ENCODE assay signal across 8 mouse cellular contexts in genomic region chr9:119401801-119402214, GRCm38 (mm10). TPM values are rescaled to one million over a fixed set of nuclear protein-coding genes. Genes with fewer than 3 reads are reported as not detected.
DNase-seq lines count a peak whose midpoint lies in the region; ATAC-seq and TF ChIP-seq lines count a peak whose summit lies in the region.

Acvr2b (plus strand) TSS chr9:119402118.

- TF ChIP-seq EP300 in CH12.LX (IDR thresholded peaks at IDR 0.05; ENCODE audit: low read length) = no peak
- TF ChIP-seq EP300 in liver, postnatal 0 days (IDR thresholded peaks at IDR 0.05; ENCODE audit: low read depth) = no peak

- peak within 1 kb of the TSS; percentile 35 to 84 (median 65) for H3K4me3 ChIP-seq in CH12.LX (replicated peaks in 1 of 3; ENCODE audit: low read depth in 2 of 3, low read length in 2 of 3, poor library complexity in 1 of 3)
- peak within 1 kb of the TSS; percentile 78 for H3K4me3 ChIP-seq in forebrain, embryonic 14.5 days (ENCODE audit: low read depth, low read length)
- H3K4me3 ChIP-seq in liver, postnatal 0 days (ENCODE audit: low read depth, low read length) = peak within 1 kb of the TSS; percentile 68
- peak within 1 kb of the TSS; percentile 98 for H3K4me3 ChIP-seq in neural tube, embryonic 14.5 days (ENCODE audit: low read depth, low read length)
- peak within 1 kb of the TSS; percentile 81 for H3K4me3 ChIP-seq in testis, adult 2 months (ENCODE audit: control insufficient read depth, low read depth, low read length)

- TF ChIP-seq POLR2A in CH12.LX (IDR thresholded peaks at IDR 0.05; ENCODE audit: low read depth, low read length) = no peak
- TF ChIP-seq POLR2A in testis, adult 2 months (IDR thresholded peaks at IDR 0.05; ENCODE audit: control insufficient read depth, low read depth, low read length) = no peak

- H3K27me3 ChIP-seq in CH12.LX (replicated peaks) = peaks cover 61% of the 10 kb centered on the region
- H3K27me3 ChIP-seq in forebrain, embryonic 14.5 days (replicated peaks; ENCODE audit: control insufficient read depth, insufficient read depth, low read length) = no peaks in the 10 kb centered on the region
- H3K27me3 ChIP-seq in liver, postnatal 0 days (ENCODE audit: insufficient read depth, low read length) = peaks cover 15% of the 10 kb centered on the region
- no peaks in the 10 kb centered on the region for H3K27me3 ChIP-seq in neural tube, embryonic 14.5 days (ENCODE audit: control insufficient read depth, insufficient read depth, low read length)
- H3K27me3 ChIP-seq in testis, adult 2 months (ENCODE audit: control insufficient read depth, insufficient read depth, low read length) = no peaks in the 10 kb centered on the region

- no peaks in the 10 kb centered on the region for H3K79me2 ChIP-seq in CH12.LX (replicated peaks; ENCODE audit: control insufficient read depth, extremely low read depth, insufficient read depth, poor library complexity, severe bottlenecking)

- H3K4me2 ChIP-seq in CH12.LX (ENCODE audit: insufficient read depth, low read depth, poor library complexity, severe bottlenecking) = peak within 1 kb of the TSS; percentile 86
- H3K4me2 ChIP-seq in forebrain, embryonic 14.5 days (ENCODE audit: low read length) = peak within 1 kb of the TSS; percentile 77
- H3K4me2 ChIP-seq in liver, postnatal 0 days (ENCODE audit: low read depth, low read length) = peak within 1 kb of the TSS; percentile 93
- peak within 1 kb of the TSS; percentile 78 for H3K4me2 ChIP-seq in neural tube, embryonic 14.5 days (ENCODE audit: low read depth, low read length)

- ATAC-seq in forebrain, embryonic 14.5 days = peak; percentile 95
- ATAC-seq in liver, postnatal 0 days = peak; percentile 91
- ATAC-seq in neural tube, embryonic 14.5 days (ENCODE audit: low read depth) = peak; percentile 95

- WGBS in forebrain, embryonic 14.5 days = 0% methylated on average over 18 of the region's 32 CpGs
- under 1% methylated on average over 19 of the region's 32 CpGs for WGBS in liver, postnatal 0 days (ENCODE audit: insufficient replicate concordance)
- under 1% methylated on average over 26 of the region's 32 CpGs for WGBS in neural tube, embryonic 14.5 days

- H3K4me1 ChIP-seq in CH12.LX (ENCODE audit: control insufficient read depth in 1 of 2, insufficient read depth in 2 of 2) = peaks cover 0 to 29% of the 10 kb centered on the region in 2 experiments; a peak in 2 of 4 replicates
- H3K4me1 ChIP-seq in forebrain, embryonic 14.5 days (ENCODE audit: control insufficient read depth, insufficient read depth, low read length) = peaks cover 18% of the 10 kb centered on the region
- H3K4me1 ChIP-seq in liver, postnatal 0 days (ENCODE audit: insufficient read depth) = peaks cover 23% of the 10 kb centered on the region
- peaks cover 15% of the 10 kb centered on the region for H3K4me1 ChIP-seq in neural tube, embryonic 14.5 days (ENCODE audit: control insufficient read depth, insufficient read depth, low read length)
- H3K4me1 ChIP-seq in testis, adult 2 months (ENCODE audit: control insufficient read depth, insufficient read depth, low read length) = peaks cover 13% of the 10 kb centered on the region

- DNase-seq in CH12.LX (ENCODE audit: extremely low read depth) = peak; percentile 86
- DNase-seq in c-Kit-positive CD71-positive TER-119-negative erythroid progenitor cells, embryonic 14.5 days (ENCODE audit: low read depth) = peak; percentile 74
- peak; percentile 98 for DNase-seq in forebrain, embryonic 14.5 days (ENCODE audit: low spot score)
- DNase-seq in heart, postnatal 14 days = peak; percentile 96 to 97
- DNase-seq in layer of hippocampus, adult 11-12 months (ENCODE audit: low spot score) = peak; percentile 95
- peak; percentile 93 for DNase-seq in liver, postnatal 0 days

- H3K9ac ChIP-seq in CH12.LX (ENCODE audit: insufficient read depth, low read depth) = peak within 1 kb of the TSS; percentile 73
- H3K9ac ChIP-seq in forebrain, embryonic 14.5 days (ENCODE audit: low read length) = peak within 1 kb of the TSS; percentile 100
- H3K9ac ChIP-seq in liver, postnatal 0 days (replicated peaks) = peak within 1 kb of the TSS; percentile 87
- peak within 1 kb of the TSS; percentile 100 for H3K9ac ChIP-seq in neural tube, embryonic 14.5 days (replicated peaks; ENCODE audit: low read depth, low read length)

- peak in 1 of 2 experiments; percentile 9; a peak in 2 of 4 replicates for TF ChIP-seq CTCF in CH12.LX (conservative IDR thresholded peaks at IDR 0.05 in 1 of 2, IDR thresholded peaks at IDR 0.05 in 1 of 2; ENCODE audit: low read depth in 2 of 2, low read length in 2 of 2)
- peak; percentile 45 for TF ChIP-seq CTCF in liver, postnatal 0 days (IDR thresholded peaks at IDR 0.05; ENCODE audit: low read depth)
- TF ChIP-seq CTCF in testis, adult 2 months (IDR thresholded peaks at IDR 0.05; ENCODE audit: control insufficient read depth, insufficient read depth, insufficient replicate concordance, low read depth, low read length) = no peak; the same call in 1 of the 2 replicates

- in situ Hi-C loops in CH12.LX (cut with MboI; ENCODE audit: low pct_ligation_motif_present, low pct_unique_long_range_greater_than_20kb, low sequenced_read_pairs) = no loop called here

- H3K9me3 ChIP-seq in CH12.LX (replicated peaks; ENCODE audit: low read length) = peaks cover 3% of the 10 kb centered on the region
- H3K9me3 ChIP-seq in forebrain, embryonic 14.5 days (replicated peaks; ENCODE audit: control insufficient read depth, low read length) = no peaks in the 10 kb centered on the region
- no peaks in the 10 kb centered on the region for H3K9me3 ChIP-seq in liver, postnatal 0 days (ENCODE audit: low read length)
- no peaks in the 10 kb centered on the region for H3K9me3 ChIP-seq in neural tube, embryonic 14.5 days (ENCODE audit: control insufficient read depth, low read length)

- TF ChIP-seq RAD21 in CH12.LX (IDR thresholded peaks at IDR 0.05; ENCODE audit: low read depth, low read length) = no peak; the same call in 1 of the 2 replicates

- H3K27ac ChIP-seq in CH12.LX (ENCODE audit: insufficient read depth, low read depth) = no peak within 1 kb of the TSS
- H3K27ac ChIP-seq in forebrain, embryonic 14.5 days (ENCODE audit: low read depth, low read length) = peak within 1 kb of the TSS; percentile 99
- H3K27ac ChIP-seq in liver, postnatal 0 days (ENCODE audit: low read depth) = peak within 1 kb of the TSS; percentile 96
- peak within 1 kb of the TSS; percentile 99 for H3K27ac ChIP-seq in neural tube, embryonic 14.5 days (ENCODE audit: low read depth, low read length)
- peak within 1 kb of the TSS; percentile 73 for H3K27ac ChIP-seq in testis, adult 2 months (ENCODE audit: control insufficient read depth, insufficient read depth, low read depth, low read length)

- no peaks in the 10 kb centered on the region for H3K36me3 ChIP-seq in CH12.LX (replicated peaks in 1 of 2; ENCODE audit: control insufficient read depth in 1 of 2, insufficient read depth in 1 of 2, low read length in 1 of 2)
- H3K36me3 ChIP-seq in forebrain, embryonic 14.5 days (ENCODE audit: control insufficient read depth, insufficient read depth, low read length) = peaks cover 8% of the 10 kb centered on the region; the same call in 1 of the 2 replicates
- no peaks in the 10 kb centered on the region for H3K36me3 ChIP-seq in liver, postnatal 0 days (replicated peaks; ENCODE audit: insufficient read depth, low read length)
- no peaks in the 10 kb centered on the region for H3K36me3 ChIP-seq in neural tube, embryonic 14.5 days (ENCODE audit: control insufficient read depth, insufficient read depth, low read length)
- H3K36me3 ChIP-seq in testis, adult 2 months (ENCODE audit: control insufficient read depth, insufficient read depth, low read length) = no peaks in the 10 kb centered on the region

- intact Hi-C loops in heart, postnatal 14 days (cut with DNase I) = loop anchor here (2.0 to 5.0 kb wide), 2 partner anchors 27 to 45 kb away; partner anchors contain the start of gene Xylb

- dilution Hi-C loops in CH12.LX (cut with MboI; ENCODE audit: extremely low pct_ligation_motif_present, extremely low pct_unique_long_range_greater_than_20kb, low sequenced_read_pairs) = no loop called here

TF ChIP-seq in CH12.LX, 34 proteins besides CTCF, POLR2A, EP300 and RAD21:
- TF ChIP-seq MAX (IDR thresholded peaks at IDR 0.05; ENCODE audit: low read length) (peak; percentile 60), MXI1 (IDR thresholded peaks at IDR 0.05; ENCODE audit: low read depth, low read length) (0 out of 2 replicates have a peak, but pooled peaks have one; percentile 24), CHD2 (IDR thresholded peaks at IDR 0.05; ENCODE audit: low read length) (peak; percentile 24; the same call in 1 of the 2 replicates), ELF1 (IDR thresholded peaks at IDR 0.05; ENCODE audit: low read depth, low read length) (no peak; the same call in 1 of the 2 replicates), MYC (IDR thresholded peaks at IDR 0.05; ENCODE audit: low read depth, low read length) (no peak)

RNA-seq across cellular contexts. Expression of gene Acvr2b, which starts in this region (rescaled TPM):
- total RNA-seq in CH12.LX (2012; rRNA removed) (1.0 and 1.5 TPM in 2 replicates), CH12.LX (2014; rRNA removed) (0.30 and 0.39 TPM in 2 replicates)
- polyA plus RNA-seq in CH12.LX (2012; ENCODE audit: insufficient read length, low read depth) = 0.44 and 0.66 TPM in 2 replicates
- polyA plus RNA-seq in forebrain, embryonic 14.5 days (2014; fragmentation: Nextera tagmentation; extraction: Ambion mirVana) = 25.9 and 27.5 TPM in 2 replicates
- 1 to 10 TPM; 5.7 to 6.7 TPM for total RNA-seq in heart, postnatal 14 days (2021)
- polyA plus RNA-seq in liver, postnatal 0 days (2015; fragmentation: Nextera tagmentation; extraction: Ambion mirVana) = 2.2 and 4.1 TPM in 2 replicates
- 45.0 and 49.7 TPM in 2 replicates for polyA plus RNA-seq in neural tube, embryonic 14.5 days (2014; fragmentation: Nextera tagmentation; extraction: Ambion mirVana)
- 2.3 and 2.5 TPM in 2 replicates for polyA plus RNA-seq in testis, adult 2 months (2012; rRNA removed)
